Comparison of ENCODE assay signal across 11 mouse cellular contexts in the genomic region with DNA sequence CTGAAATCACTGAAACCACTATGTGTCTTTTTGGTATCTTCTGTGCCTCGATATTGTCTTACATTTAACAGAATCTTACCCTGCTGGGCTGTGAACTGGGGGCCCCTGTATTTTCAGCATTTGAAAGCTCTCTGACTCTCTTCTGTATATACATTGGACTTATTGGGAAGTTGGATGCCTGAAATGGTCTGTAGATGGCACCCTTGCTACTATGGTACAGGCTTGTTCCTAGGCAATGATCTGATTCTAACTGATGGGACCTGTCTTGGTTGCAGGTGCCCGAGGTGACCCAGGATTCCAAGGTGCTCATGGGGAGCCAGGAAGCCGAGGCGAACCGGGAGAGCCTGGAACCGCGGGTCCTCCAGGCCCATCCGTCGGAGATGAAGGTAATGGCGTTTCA.
A peak's percentile ranks its signal among the peaks of the same experiment; 100 is the strongest.
DNase-seq lines count a peak whose midpoint lies in the region; ATAC-seq and TF ChIP-seq lines count a peak whose summit lies in the region.
"Had no signal": no experiment of that assay in that cellular context is flagged by ENCODE, and none has a peak within 500 bp of the region (broad histone marks: within the 10 kb centered on the region; RNA-seq: fewer than 3 reads in every experiment).

No protein-coding gene starts in this region.

- H3K27me3 ChIP-seq in hindbrain, postnatal 0 days (ENCODE audit: insufficient read depth, low read length), result no peaks in the 10 kb centered on the region
- no peaks in the 10 kb centered on the region for H3K27me3 ChIP-seq in hindbrain, embryonic 11.5 days (ENCODE audit: control insufficient read depth, insufficient read depth, low read length)
- H3K27me3 ChIP-seq in midbrain, embryonic 16.5 days (ENCODE audit: control insufficient read depth, insufficient read depth, low read depth, low read length), result no peaks in the 10 kb centered on the region
- H3K27me3 ChIP-seq in midbrain, embryonic 11.5 days (ENCODE audit: control insufficient read depth, insufficient read depth, low read length), result no peaks in the 10 kb centered on the region
- H3K27me3 ChIP-seq: embryonic facial prominence, embryonic 15.5 days had no signal

- no peak overlapping the region for H3K27ac ChIP-seq in hindbrain, postnatal 0 days
- H3K27ac ChIP-seq in hindbrain, embryonic 11.5 days (ENCODE audit: low read depth, low read length), result no peak overlapping the region
- H3K27ac ChIP-seq in midbrain, embryonic 16.5 days (ENCODE audit: low read length), result peak overlapping the region; percentile 78
- no peak overlapping the region for H3K27ac ChIP-seq in midbrain, embryonic 11.5 days (ENCODE audit: low read depth, low read length)
- no peak overlapping the region for H3K27ac ChIP-seq in cortical plate, adult 2 months (ENCODE audit: insufficient read depth, low read length)
- H3K27ac ChIP-seq: embryonic facial prominence, embryonic 15.5 days had no signal

- H3K9me3 ChIP-seq in hindbrain, postnatal 0 days (ENCODE audit: low read length), result no peaks in the 10 kb centered on the region
- H3K9me3 ChIP-seq in hindbrain, embryonic 11.5 days (ENCODE audit: control insufficient read depth, low read length), result no peaks in the 10 kb centered on the region
- no peaks in the 10 kb centered on the region for H3K9me3 ChIP-seq in midbrain, embryonic 16.5 days (replicated peaks; ENCODE audit: control insufficient read depth, low read length, poor library complexity, severe bottlenecking)
- no peaks in the 10 kb centered on the region for H3K9me3 ChIP-seq in midbrain, embryonic 11.5 days (ENCODE audit: control insufficient read depth, low read length)
- H3K9me3 ChIP-seq: embryonic facial prominence, embryonic 15.5 days had no signal

- no peaks in the 10 kb centered on the region for H3K36me3 ChIP-seq in hindbrain, postnatal 0 days (ENCODE audit: insufficient read depth, low read length)
- no peaks in the 10 kb centered on the region for H3K36me3 ChIP-seq in hindbrain, embryonic 11.5 days (ENCODE audit: control insufficient read depth, insufficient read depth, low read length)
- no peaks in the 10 kb centered on the region for H3K36me3 ChIP-seq in midbrain, embryonic 16.5 days (ENCODE audit: control insufficient read depth, insufficient read depth, low read length)
- no peaks in the 10 kb centered on the region for H3K36me3 ChIP-seq in midbrain, embryonic 11.5 days (ENCODE audit: control insufficient read depth, insufficient read depth, low read length)

- ATAC-seq in hindbrain, postnatal 0 days, result no peak
- ATAC-seq in hindbrain, embryonic 11.5 days (ENCODE audit: low FRiP score), result no peak
- ATAC-seq in midbrain, embryonic 16.5 days, result no peak
- ATAC-seq in midbrain, embryonic 11.5 days (ENCODE audit: low FRiP score), result no peak
- ATAC-seq: inflammation-experienced regulatory T-cells, adult 6 months had no signal

- no peak overlapping the region for H3K9ac ChIP-seq in hindbrain, postnatal 0 days (replicated peaks; ENCODE audit: low read length)
- no peak overlapping the region for H3K9ac ChIP-seq in hindbrain, embryonic 11.5 days (ENCODE audit: low read depth, low read length)
- H3K9ac ChIP-seq in midbrain, embryonic 16.5 days (ENCODE audit: low read depth, low read length), result no peak overlapping the region
- H3K9ac ChIP-seq in midbrain, embryonic 11.5 days (ENCODE audit: low read length), result no peak overlapping the region
- H3K9ac ChIP-seq: embryonic facial prominence, embryonic 15.5 days had no signal

- 88% methylated on average over 10 of the region's 10 CpGs for WGBS in hindbrain, postnatal 0 days
- WGBS in hindbrain, embryonic 11.5 days, result 88% methylated on average over 10 of the region's 10 CpGs
- 84% methylated on average over 10 of the region's 10 CpGs for WGBS in midbrain, embryonic 16.5 days
- 84% methylated on average over 10 of the region's 10 CpGs for whole genome bisulfite sequencing in midbrain, embryonic 11.5 days

- TF ChIP-seq POLR2A in cortical plate, adult 2 months (IDR thresholded peaks at IDR 0.05; ENCODE audit: extremely low read depth, insufficient read depth, low read length), result no peak

- H3K4me2 ChIP-seq in hindbrain, postnatal 0 days (ENCODE audit: low read depth, low read length), result no peak overlapping the region
- no peak overlapping the region for H3K4me2 ChIP-seq in hindbrain, embryonic 11.5 days (replicated peaks; ENCODE audit: low read depth, low read length)
- H3K4me2 ChIP-seq in midbrain, embryonic 16.5 days (ENCODE audit: low read length), result no peak overlapping the region
- no peak overlapping the region for H3K4me2 ChIP-seq in midbrain, embryonic 11.5 days
- H3K4me2 ChIP-seq: embryonic facial prominence, embryonic 15.5 days had no signal

- peak; percentile 60 for DNase-seq in hindbrain, postnatal 0 days (ENCODE audit: low spot score)
- DNase-seq in hindbrain, embryonic 11.5 days (ENCODE audit: low spot score), result no peak
- no peak for DNase-seq in midbrain, embryonic 11.5 days (ENCODE audit: low spot score, missing footprints)
- DNase-seq in right cerebral cortex, postnatal 10 days (ENCODE audit: low spot score in 2 of 2), result no peak
- DNase-seq in layer of hippocampus, postnatal 36 days, result no peak
- DNase-seq: kidney, postnatal 25 days; lung, postnatal 14 days had no signal

- H3K4me1 ChIP-seq in hindbrain, postnatal 0 days (ENCODE audit: insufficient read depth, low read length), result peaks cover 10% of the 10 kb centered on the region
- no peaks in the 10 kb centered on the region; the same call in 1 of the 2 replicates for H3K4me1 ChIP-seq in hindbrain, embryonic 11.5 days (replicated peaks; ENCODE audit: control insufficient read depth, insufficient read depth, low read length)
- H3K4me1 ChIP-seq in midbrain, embryonic 16.5 days (ENCODE audit: control insufficient read depth, insufficient read depth, low read length), result peaks cover 20% of the 10 kb centered on the region
- peaks cover 8% of the 10 kb centered on the region for H3K4me1 ChIP-seq in midbrain, embryonic 11.5 days (ENCODE audit: control insufficient read depth, insufficient read depth, low read length)
- peaks cover 10% of the 10 kb centered on the region for H3K4me1 ChIP-seq in cortical plate, adult 2 months (ENCODE audit: control insufficient read depth, insufficient read depth, low read length)

- peak; percentile 59 for TF ChIP-seq CTCF in hindbrain, postnatal 0 days (IDR thresholded peaks at IDR 0.05; ENCODE audit: low read depth)
- 0 out of 2 replicates have a peak, but pooled peaks have one; percentile 21 for TF ChIP-seq CTCF in cortical plate, adult 2 months (IDR thresholded peaks at IDR 0.05; ENCODE audit: extremely low read depth, insufficient read depth, low read length)

- H3K4me3 ChIP-seq in hindbrain, postnatal 0 days (ENCODE audit: low read length), result no peak overlapping the region
- H3K4me3 ChIP-seq in hindbrain, embryonic 11.5 days (ENCODE audit: low read depth, low read length), result no peak overlapping the region
- no peak overlapping the region for H3K4me3 ChIP-seq in midbrain, embryonic 16.5 days (ENCODE audit: low read depth, low read length)
- H3K4me3 ChIP-seq in midbrain, embryonic 11.5 days (ENCODE audit: low read depth, low read length), result no peak overlapping the region
- no peak overlapping the region for H3K4me3 ChIP-seq in cortical plate, adult 2 months (ENCODE audit: insufficient read depth, low read length)
- H3K4me3 ChIP-seq: embryonic facial prominence, embryonic 15.5 days had no signal
